Mouse (Mus musculus): Measurements from ENCODE around the gene Mtmr12.

DNA sequence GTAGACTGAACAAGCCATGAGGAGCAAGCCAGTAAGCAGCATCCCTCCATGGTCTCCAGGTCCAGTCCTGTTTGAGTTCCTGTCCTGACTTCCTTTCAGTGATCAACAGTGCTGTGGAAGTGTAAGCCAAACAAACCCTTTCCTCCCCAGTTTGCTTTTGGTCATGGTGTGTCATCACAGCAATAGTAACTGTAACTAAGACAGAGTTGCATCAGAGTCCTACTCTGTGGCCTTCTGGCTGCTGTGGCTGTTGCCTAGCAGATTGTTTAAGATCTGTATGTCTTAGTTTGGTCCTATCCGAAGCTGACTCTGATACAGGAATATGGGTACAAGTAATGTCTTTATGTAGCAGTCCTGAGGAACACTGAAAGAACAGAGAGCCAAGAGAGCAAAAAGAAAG is 75.0 kb downstream of the Mtmr12 start:
- TF ChIP-seq CTCF (IDR thresholded peaks at IDR 0.05; ENCODE audit: low read depth) (no peak), EP300 (IDR thresholded peaks at IDR 0.05; ENCODE audit: low read depth) (no peak)
